Mouse (Mus musculus) myocyte (in vitro differentiated cells): ENCODE measurements around the gene Hivep2. TPM values are rescaled to one million over a fixed set of nuclear protein-coding genes. Genes with fewer than 3 reads are reported as not detected.

ENCODE experiments used
- H3K27me3 ChIP-seq: one replicate; pipeline ENCODE4 v1.6.1; 2011; ENCODE audit not compliant: control insufficient read depth, insufficient read depth, insufficient read length
- H3K36me3 ChIP-seq: one replicate; pipeline ENCODE4 v1.6.1; 2011; ENCODE audit not compliant: control insufficient read depth, insufficient read depth
- H3K4me2 ChIP-seq: one replicate; pipeline ENCODE4 v1.6.1; 2011; ENCODE audit warnings: low read depth, control low read depth
- H3K4me3 ChIP-seq: one replicate; pipeline ENCODE4 v1.5.1; 2011; ENCODE audit warnings: mild to moderate bottlenecking, control low read depth, moderate library complexity
- H3K79me2 ChIP-seq: one replicate; pipeline ENCODE4 v1.6.1; 2011; ENCODE audit not compliant: control insufficient read depth, insufficient read depth
- H3ac ChIP-seq: one replicate; pipeline ENCODE4 v1.6.1; 2011; ENCODE audit not compliant: control insufficient read depth, insufficient read length
- CEBPB ChIP-seq: IDR thresholded peaks from 2 replicates; pipeline ENCODE4 v1.6.1; 2011; ENCODE audit warnings: mild to moderate bottlenecking, moderate library complexity; ENCODE audit not compliant: poor library complexity, insufficient read depth, severe bottlenecking
- E2F4 ChIP-seq: IDR thresholded peaks from one replicate; pipeline ENCODE4 v1.6.1; 2011; ENCODE audit warnings: mild to moderate bottlenecking, control low read depth, moderate library complexity; ENCODE audit not compliant: insufficient read depth
- MAX ChIP-seq: IDR thresholded peaks from one replicate; pipeline ENCODE4 v1.6.1; 2011; ENCODE audit warnings: low read depth, mild to moderate bottlenecking, control low read depth
- MYOD1 ChIP-seq, 3 experiments: IDR thresholded peaks; one replicate each; pipeline ENCODE4 v1.6.1; 2011; ENCODE audit warnings: control low read depth in 2 of 3, low read depth in 2 of 3, mild to moderate bottlenecking in 2 of 3, moderate library complexity in 1 of 3; ENCODE audit not compliant: insufficient read length in 2 of 3, control insufficient read depth in 1 of 3
- MYOG ChIP-seq, 3 experiments: IDR thresholded peaks; one replicate each; pipeline ENCODE4 v1.6.1; 2011; ENCODE audit warnings: control low read depth in 2 of 3, low read depth in 2 of 3, mild to moderate bottlenecking in 2 of 3; ENCODE audit not compliant: insufficient read length in 2 of 3, control insufficient read depth in 1 of 3, insufficient read depth in 1 of 3
- POLR2A ChIP-seq: IDR thresholded peaks from one replicate; pipeline ENCODE4 v1.6.1; 2011; ENCODE audit warnings: low read depth, mild to moderate bottlenecking, control low read depth, moderate library complexity; ENCODE audit not compliant: insufficient read length
- POLR2AphosphoS2 ChIP-seq: IDR thresholded peaks from one replicate; pipeline ENCODE4 v1.6.1; 2011; ENCODE audit warnings: low read depth, control low read depth; ENCODE audit not compliant: insufficient read length
- REST ChIP-seq: IDR thresholded peaks from one replicate; pipeline ENCODE4 v1.6.1; 2011; ENCODE audit warnings: mild to moderate bottlenecking, control low read depth, moderate library complexity; ENCODE audit not compliant: insufficient read depth, insufficient read length
- SRF ChIP-seq: IDR thresholded peaks from one replicate; pipeline ENCODE4 v1.6.1; 2011; ENCODE audit warnings: low read depth; ENCODE audit not compliant: control insufficient read depth, insufficient read length
- TCF12 ChIP-seq: IDR thresholded peaks from one replicate; pipeline ENCODE4 v1.6.1; 2011; ENCODE audit warnings: mild to moderate bottlenecking, control low read depth; ENCODE audit not compliant: poor library complexity, insufficient read depth, severe bottlenecking
- TCF3 ChIP-seq: IDR thresholded peaks from one replicate; pipeline ENCODE4 v1.6.1; 2011; ENCODE audit warnings: low read depth, control low read depth; ENCODE audit not compliant: insufficient read length
- USF1 ChIP-seq: IDR thresholded peaks from one replicate; pipeline ENCODE4 v1.6.1; 2011; ENCODE audit warnings: low read depth, mild to moderate bottlenecking, control low read depth, moderate library complexity
- polyA plus RNA-seq: library from polyadenylated mRNA; unstranded; fragments of >200 nt; fragmentation: generic; extraction: Trizol; gene quantifications from one replicate; pipeline ENCODE4 v1.2.1, GENCODE M21; 2012; ENCODE audit warnings: missing spikeins

Gene Hivep2
- polyA plus RNA-seq, 1 experiment, result 9.6 TPM

DNA sequence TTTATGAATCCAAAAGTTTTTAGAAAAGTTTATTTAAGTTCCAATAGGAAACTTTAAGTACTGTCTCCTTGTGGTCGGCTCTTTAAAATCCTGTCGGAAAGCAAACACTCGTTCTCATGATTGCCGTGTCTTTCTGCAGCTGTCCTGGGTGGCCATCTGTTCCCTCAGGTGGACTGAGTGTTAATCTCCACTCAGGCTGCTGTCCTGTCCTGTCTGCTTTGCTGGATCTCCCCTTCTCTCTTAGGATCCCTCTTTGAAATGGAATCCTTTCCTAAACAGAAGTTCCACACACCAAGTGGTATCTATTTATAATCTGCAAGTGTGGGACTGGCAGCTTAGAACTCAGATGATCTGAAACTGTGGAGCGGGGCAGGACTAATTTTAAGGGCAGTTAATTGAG lies 75.7 kb downstream of the Hivep2 start:
- peak overlapping the region; percentile 52 for H3K4me2 ChIP-seq
- no peak overlapping the region for H3ac ChIP-seq
- peaks cover 39% of the 10 kb centered on the region for H3K79me2 ChIP-seq
- TF ChIP-seq USF1 (no peak), MYOG (IDR thresholded peaks at IDR 0.05; ENCODE audit: control insufficient read depth in 1 of 3, insufficient read depth in 1 of 3, insufficient read length in 2 of 3, low read depth in 2 of 3) (peak; percentile 67 to 98 (median 95)), MAX (no peak), E2F4 (no peak), TCF12 (peak; percentile 98), SRF (no peak), MYOD1 (IDR thresholded peaks at IDR 0.05; ENCODE audit: control insufficient read depth in 1 of 3, insufficient read length in 2 of 3, low read depth in 2 of 3) (peak; percentile 76 to 96 (median 93)), POLR2AphosphoS2 (no peak), CEBPB (no peak), POLR2A (no peak), REST (no peak), TCF3 (peak; percentile 84)
- no peaks in the 10 kb centered on the region for H3K27me3 ChIP-seq
- H3K4me3 ChIP-seq, result no peak overlapping the region
- no peaks in the 10 kb centered on the region for H3K36me3 ChIP-seq

DNA sequence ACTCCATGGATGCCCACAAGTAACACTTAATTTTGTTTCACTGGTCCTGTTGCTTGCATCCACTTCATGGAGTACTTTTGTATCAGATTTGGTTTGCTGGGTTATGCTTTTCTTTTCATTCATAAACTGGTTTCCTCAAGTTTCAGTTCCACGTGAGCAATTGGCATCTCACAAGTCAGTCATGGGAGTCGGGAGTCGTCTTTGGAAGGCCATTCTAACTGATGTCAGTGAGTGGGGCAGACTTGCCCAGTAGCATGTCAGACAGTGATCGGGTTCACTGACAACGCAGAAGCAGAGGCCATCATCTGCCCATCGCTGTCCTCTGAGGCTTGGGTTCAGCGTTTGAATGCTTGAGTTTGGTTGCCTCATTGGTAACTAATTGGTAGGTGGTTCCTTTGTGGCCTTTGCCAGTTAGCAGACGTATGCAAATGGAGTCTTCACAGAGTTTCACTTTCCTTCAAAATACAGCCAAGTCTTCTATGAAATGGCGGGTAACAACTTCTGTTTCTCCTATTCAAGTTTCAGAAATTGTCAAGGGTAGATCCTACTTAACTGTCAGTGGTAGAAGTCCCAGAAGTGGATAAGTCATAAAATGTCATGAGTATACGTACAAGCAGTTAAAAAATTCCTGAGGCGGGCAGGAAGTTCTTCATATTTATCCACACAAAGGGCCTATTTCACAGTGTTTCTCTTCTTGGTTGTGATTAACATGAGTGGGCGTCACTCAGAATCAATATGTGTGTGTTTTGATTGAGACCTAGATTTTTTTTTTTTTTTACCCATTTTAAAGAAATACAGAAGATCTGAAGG lies 76.9 kb downstream of the Hivep2 start:
- TF ChIP-seq TCF3 (no peak), SRF (no peak), REST (no peak), E2F4 (no peak), USF1 (no peak), MYOG (IDR thresholded peaks at IDR 0.05; ENCODE audit: control insufficient read depth in 1 of 3, insufficient read depth in 1 of 3, insufficient read length in 2 of 3, low read depth in 2 of 3) (no peak), MYOD1 (IDR thresholded peaks at IDR 0.05; ENCODE audit: control insufficient read depth in 1 of 3, insufficient read length in 2 of 3, low read depth in 2 of 3) (no peak), POLR2AphosphoS2 (no peak)
- no peak overlapping the region for H3ac ChIP-seq
- no peak overlapping the region for H3K4me2 ChIP-seq
- H3K27me3 ChIP-seq, result no peaks in the 10 kb centered on the region
- no peaks in the 10 kb centered on the region for H3K36me3 ChIP-seq
- no peak overlapping the region for H3K4me3 ChIP-seq
- H3K79me2 ChIP-seq, result peaks cover 40% of the 10 kb centered on the region

DNA sequence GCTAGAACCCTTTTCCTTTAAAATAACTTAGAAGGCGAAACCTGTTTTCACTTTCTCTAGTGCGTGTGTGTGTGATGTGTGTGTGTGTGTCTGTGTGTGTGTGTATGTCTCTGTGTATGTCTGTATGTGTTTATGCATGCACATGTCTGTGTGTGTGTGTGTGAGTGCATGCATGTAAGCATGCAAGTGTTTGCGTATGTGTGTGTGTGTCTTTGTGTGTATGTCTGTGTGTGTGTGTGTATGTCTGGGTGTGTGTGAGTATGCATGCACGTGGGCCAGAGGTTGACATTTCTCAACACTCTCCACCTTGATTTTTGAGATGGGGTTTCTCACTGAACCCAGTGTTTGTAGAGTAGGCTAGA lies 77.5 kb downstream of the Hivep2 start:
- TF ChIP-seq POLR2AphosphoS2, result no peak
- TF ChIP-seq CEBPB, result no peak
- no peak for TF ChIP-seq USF1
- TF ChIP-seq POLR2A, result no peak
- TF ChIP-seq TCF3, result no peak
- TF ChIP-seq TCF12, result no peak
- no peak for TF ChIP-seq SRF
- TF ChIP-seq MYOG (IDR thresholded peaks at IDR 0.05; ENCODE audit: control insufficient read depth in 1 of 3, insufficient read depth in 1 of 3, insufficient read length in 2 of 3, low read depth in 2 of 3), result no peak
- TF ChIP-seq E2F4, result no peak
- TF ChIP-seq REST, result no peak
- TF ChIP-seq MAX, result no peak
- TF ChIP-seq MYOD1 (IDR thresholded peaks at IDR 0.05; ENCODE audit: control insufficient read depth in 1 of 3, insufficient read length in 2 of 3, low read depth in 2 of 3), result no peak
- Histone ChIP-seq H3K4me3 (no peak overlapping the region), H3K36me3 (no peaks in the 10 kb centered on the region), H3K4me2 (no peak overlapping the region), H3ac (no peak overlapping the region), H3K27me3 (no peaks in the 10 kb centered on the region), H3K79me2 (peaks cover 36% of the 10 kb centered on the region)

DNA sequence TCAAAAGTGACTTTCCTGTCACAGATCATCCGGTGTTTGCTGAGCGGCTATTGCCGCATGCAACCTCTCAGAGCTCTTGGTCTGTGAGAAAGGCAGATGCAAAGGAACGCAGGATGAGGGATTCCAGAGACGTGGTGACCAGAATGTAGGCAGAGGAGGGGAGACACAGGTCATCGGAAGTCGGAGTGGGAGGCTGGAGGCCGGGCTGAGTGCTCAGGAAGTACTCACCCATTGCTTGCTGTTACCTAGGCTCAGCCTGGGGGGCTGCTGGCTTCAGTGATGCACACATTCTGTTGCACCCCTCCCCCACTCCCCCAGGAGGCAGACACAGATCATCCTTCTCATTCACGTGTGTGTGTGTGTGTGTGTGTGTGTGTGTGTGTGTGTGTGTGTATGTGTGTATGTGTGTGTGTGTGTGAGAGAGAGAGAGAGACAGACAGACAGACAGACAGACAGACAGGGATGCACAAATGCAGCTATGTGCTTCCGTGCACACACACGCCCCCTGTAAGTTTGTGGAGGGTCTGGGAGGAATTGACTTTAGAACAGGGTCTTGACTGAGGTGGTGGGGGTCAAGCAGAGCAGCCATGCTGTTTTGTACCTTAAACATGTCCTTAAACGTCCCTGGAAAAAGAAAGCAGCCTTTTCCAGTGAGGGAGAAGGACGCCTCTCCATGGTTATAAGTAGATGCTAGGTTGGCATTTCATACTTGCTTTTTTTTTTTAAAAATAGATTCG lies 78.3 kb downstream of the Hivep2 start:
- no peaks in the 10 kb centered on the region for H3K36me3 ChIP-seq
- H3K4me3 ChIP-seq, result no peak overlapping the region
- no peak overlapping the region for H3K4me2 ChIP-seq
- peaks cover 27% of the 10 kb centered on the region for H3K79me2 ChIP-seq
- H3ac ChIP-seq, result no peak overlapping the region
- no peaks in the 10 kb centered on the region for H3K27me3 ChIP-seq
- no peak for TF ChIP-seq USF1
- no peak for TF ChIP-seq MYOD1 (IDR thresholded peaks at IDR 0.05; ENCODE audit: control insufficient read depth in 1 of 3, insufficient read length in 2 of 3, low read depth in 2 of 3)
- TF ChIP-seq MAX, result no peak
- TF ChIP-seq TCF12, result no peak
- no peak for TF ChIP-seq E2F4
- TF ChIP-seq MYOG (IDR thresholded peaks at IDR 0.05; ENCODE audit: control insufficient read depth in 1 of 3, insufficient read depth in 1 of 3, insufficient read length in 2 of 3, low read depth in 2 of 3), result no peak
- no peak for TF ChIP-seq REST
- no peak for TF ChIP-seq SRF
- TF ChIP-seq TCF3, result no peak
- no peak for TF ChIP-seq POLR2A
- TF ChIP-seq CEBPB, result no peak
- TF ChIP-seq POLR2AphosphoS2, result no peak
